Mouse (Mus musculus): ENCODE measurements at regions not wholly inside any gene's neighbourhood (a gene's known extent, or its start where the extent isn't known, plus 50 kb on each side); places are given as distances from the start of the nearest gene placed in this dataset.

DNA sequence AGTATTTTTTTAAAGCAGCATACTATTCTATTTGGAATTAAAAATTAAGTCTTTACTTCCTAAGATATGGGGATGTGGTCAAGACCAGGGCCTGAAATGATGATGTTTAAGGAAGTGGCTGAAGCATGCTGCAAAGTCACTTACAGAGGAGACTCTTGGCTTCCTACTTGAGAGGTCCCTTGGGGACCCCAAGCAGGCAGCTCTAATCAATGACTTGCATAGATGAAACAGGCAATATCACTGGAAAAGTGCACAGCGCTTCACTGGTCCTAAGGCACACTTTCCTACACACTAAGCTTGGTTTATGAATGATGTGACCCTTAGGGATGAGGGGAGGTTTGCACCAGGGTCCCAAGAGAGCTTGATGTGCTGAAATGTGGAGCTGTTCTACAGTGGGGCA, 99.2 kb upstream of the Irs2 start:
- no peak for TF ChIP-seq CTCF (IDR thresholded peaks at IDR 0.05; ENCODE audit: low read depth)
- Histone ChIP-seq H3K4me2 (ENCODE audit: low read length) (no peak overlapping the region), H3K4me1 (replicated peaks; ENCODE audit: insufficient read depth, low read length) (no peaks in the 10 kb centered on the region), H3K9me3 (replicated peaks; ENCODE audit: low read length) (no peaks in the 10 kb centered on the region), H3K36me3 (ENCODE audit: insufficient read depth, low read length) (no peaks in the 10 kb centered on the region), H3K9ac (ENCODE audit: low read depth, low read length) (no peak overlapping the region), H3K27ac (no peak overlapping the region), H3K4me3 (replicated peaks; ENCODE audit: low read depth, low read length) (no peak overlapping the region), H3K27me3 (ENCODE audit: insufficient read depth, low read length) (no peaks in the 10 kb centered on the region)
- ATAC-seq (replicated peaks; ENCODE audit: low FRiP score, low read depth) (no peak), DNase-seq (ENCODE audit: low spot score) (no peak)
- 90% methylated on average over 1 of the region's 1 CpGs for WGBS

DNA sequence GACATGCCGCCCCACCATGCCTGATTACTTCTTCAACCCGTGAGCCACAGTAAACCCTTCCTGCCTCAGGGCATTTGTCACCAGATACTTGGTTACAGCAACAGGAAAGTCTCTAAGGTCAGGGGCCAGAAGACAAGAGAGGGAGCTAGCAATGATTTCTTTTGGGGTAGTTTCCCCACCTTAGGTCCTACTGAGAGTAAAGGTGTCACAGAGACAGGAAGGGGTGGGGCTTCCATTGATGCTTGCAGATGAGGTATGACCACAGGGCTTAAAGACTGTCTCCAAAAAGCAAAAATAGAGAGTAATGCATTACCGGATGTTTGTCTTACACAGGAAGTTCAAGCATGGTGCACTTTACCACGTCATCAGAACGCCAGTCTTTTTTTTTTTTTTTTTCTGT, 98.8 kb upstream of the Irs2 start:
- WGBS, result 72% methylated on average over 5 of the region's 5 CpGs
- Histone ChIP-seq H3K4me2 (ENCODE audit: low read length) (no peak overlapping the region), H3K9me3 (replicated peaks; ENCODE audit: low read length) (no peaks in the 10 kb centered on the region), H3K36me3 (ENCODE audit: insufficient read depth, low read length) (no peaks in the 10 kb centered on the region), H3K4me3 (replicated peaks; ENCODE audit: low read depth, low read length) (no peak overlapping the region), H3K27ac (no peak overlapping the region), H3K9ac (ENCODE audit: low read depth, low read length) (no peak overlapping the region), H3K27me3 (ENCODE audit: insufficient read depth, low read length) (no peaks in the 10 kb centered on the region), H3K4me1 (replicated peaks; ENCODE audit: insufficient read depth, low read length) (no peaks in the 10 kb centered on the region)
- no peak for TF ChIP-seq CTCF (IDR thresholded peaks at IDR 0.05; ENCODE audit: low read depth)
- DNase-seq (ENCODE audit: low spot score) (no peak), ATAC-seq (replicated peaks; ENCODE audit: low FRiP score, low read depth) (no peak)

DNA sequence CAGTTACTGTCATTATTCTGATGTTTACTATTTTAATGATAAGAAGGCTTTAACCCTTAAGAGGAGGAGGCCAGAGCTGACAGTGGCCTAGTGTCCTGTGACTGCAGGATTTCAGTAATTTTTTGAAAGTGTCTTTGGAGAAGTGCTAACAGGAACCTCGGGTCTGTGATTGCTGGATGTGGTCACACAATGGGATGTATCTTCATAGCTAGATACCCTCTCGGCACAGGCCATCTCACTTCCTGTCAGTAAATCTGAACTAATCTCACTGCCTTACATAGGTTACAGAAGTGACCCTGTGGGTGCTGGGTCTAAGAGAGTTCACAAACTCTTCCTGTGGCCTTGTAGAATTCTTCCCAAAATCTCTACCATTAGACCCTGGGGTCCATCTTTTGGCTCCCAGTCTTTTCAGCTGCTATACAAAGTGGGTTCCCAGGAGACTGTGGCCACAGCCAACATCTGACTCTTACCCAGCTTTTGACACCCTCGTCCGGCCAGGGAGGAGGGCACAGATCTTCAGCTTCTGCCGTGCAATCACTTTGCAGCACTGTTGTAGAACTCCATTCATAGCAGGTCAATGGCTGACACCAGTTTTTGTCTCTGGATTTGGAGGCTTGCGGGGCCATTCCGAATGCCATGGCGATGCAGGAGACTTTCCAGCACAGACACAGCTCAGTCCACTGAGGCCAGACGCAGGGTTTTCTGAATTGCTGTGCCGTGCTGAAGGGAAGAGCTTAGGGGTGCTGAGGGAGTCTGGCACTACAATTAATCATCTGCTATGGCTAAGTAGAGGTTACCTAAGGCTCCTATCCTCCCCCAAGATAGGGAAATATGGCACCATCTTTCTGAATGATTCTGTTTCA, 95.7 kb upstream of the Irs2 start:
- H3K27ac ChIP-seq, result no peak overlapping the region
- no peaks in the 10 kb centered on the region for H3K27me3 ChIP-seq (ENCODE audit: insufficient read depth, low read length)
- H3K4me1 ChIP-seq (replicated peaks; ENCODE audit: insufficient read depth, low read length), result no peaks in the 10 kb centered on the region
- 85% methylated on average over 10 of the region's 10 CpGs for WGBS
- no peaks in the 10 kb centered on the region for H3K36me3 ChIP-seq (ENCODE audit: insufficient read depth, low read length)
- no peak overlapping the region for H3K4me3 ChIP-seq (replicated peaks; ENCODE audit: low read depth, low read length)
- TF ChIP-seq CTCF (IDR thresholded peaks at IDR 0.05; ENCODE audit: low read depth), result no peak
- no peak overlapping the region for H3K4me2 ChIP-seq (ENCODE audit: low read length)
- DNase-seq (ENCODE audit: low spot score), result no peak
- ATAC-seq (replicated peaks; ENCODE audit: low FRiP score, low read depth), result no peak
- H3K9ac ChIP-seq (ENCODE audit: low read depth, low read length), result no peak overlapping the region
- H3K9me3 ChIP-seq (replicated peaks; ENCODE audit: low read length), result no peaks in the 10 kb centered on the region

DNA sequence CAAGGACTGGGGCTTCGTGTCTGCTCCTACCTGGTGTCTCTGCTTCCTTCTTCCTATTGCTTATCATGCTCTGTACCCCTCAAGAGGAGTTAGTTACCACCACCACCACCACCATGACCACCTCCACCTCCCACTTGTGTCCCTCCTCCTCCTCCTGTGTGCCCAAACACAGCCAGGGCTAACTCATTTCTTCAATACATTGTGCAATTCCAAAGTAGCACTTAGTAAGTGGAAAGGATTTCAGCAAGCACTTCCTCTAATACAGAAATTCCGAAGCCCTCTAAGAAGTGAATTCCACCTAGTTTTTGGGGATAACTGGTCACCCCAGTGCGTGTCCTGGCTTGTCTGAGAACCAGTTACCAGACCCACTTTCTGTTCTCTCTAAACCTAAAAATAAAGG, 92.1 kb upstream of the Irs2 start:
- Histone ChIP-seq H3K4me3 (replicated peaks; ENCODE audit: low read depth, low read length) (no peak overlapping the region), H3K9ac (ENCODE audit: low read depth, low read length) (no peak overlapping the region), H3K4me2 (ENCODE audit: low read length) (no peak overlapping the region), H3K9me3 (replicated peaks; ENCODE audit: low read length) (no peaks in the 10 kb centered on the region), H3K27me3 (ENCODE audit: insufficient read depth, low read length) (no peaks in the 10 kb centered on the region), H3K4me1 (replicated peaks; ENCODE audit: insufficient read depth, low read length) (peaks cover 7% of the 10 kb centered on the region; the same call in 1 of the 2 replicates), H3K36me3 (ENCODE audit: insufficient read depth, low read length) (no peaks in the 10 kb centered on the region), H3K27ac (no peak overlapping the region)
- DNase-seq (ENCODE audit: low spot score), result no peak
- TF ChIP-seq CTCF (IDR thresholded peaks at IDR 0.05; ENCODE audit: low read depth), result no peak
- 89% methylated on average over 3 of the region's 3 CpGs for WGBS
- no peak for ATAC-seq (replicated peaks; ENCODE audit: low FRiP score, low read depth)

DNA sequence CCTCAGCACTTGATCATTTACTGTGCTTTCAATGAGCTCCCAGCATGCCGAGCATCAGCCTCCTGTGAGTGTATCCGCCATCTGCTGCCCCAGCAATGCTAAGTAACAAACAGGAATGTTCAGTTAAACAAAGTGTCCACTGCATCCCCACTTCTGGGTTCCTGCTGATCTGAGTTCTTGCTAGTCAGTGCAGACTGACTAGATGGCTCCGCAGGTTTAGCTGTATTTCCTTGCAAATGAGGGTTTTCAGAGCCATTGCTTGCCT, 91.3 kb upstream of the Irs2 start:
- no peaks in the 10 kb centered on the region for H3K36me3 ChIP-seq (ENCODE audit: insufficient read depth, low read length)
- no peaks in the 10 kb centered on the region for H3K9me3 ChIP-seq (replicated peaks; ENCODE audit: low read length)
- 77% methylated on average over 3 of the region's 3 CpGs for WGBS
- no peak overlapping the region for H3K4me3 ChIP-seq (replicated peaks; ENCODE audit: low read depth, low read length)
- no peak overlapping the region for H3K4me2 ChIP-seq (ENCODE audit: low read length)
- H3K9ac ChIP-seq (ENCODE audit: low read depth, low read length), result no peak overlapping the region
- H3K27ac ChIP-seq, result no peak overlapping the region
- TF ChIP-seq CTCF (IDR thresholded peaks at IDR 0.05; ENCODE audit: low read depth), result no peak
- ATAC-seq (replicated peaks; ENCODE audit: low FRiP score, low read depth) (no peak), DNase-seq (ENCODE audit: low spot score) (no peak)
- H3K27me3 ChIP-seq (ENCODE audit: insufficient read depth, low read length), result no peaks in the 10 kb centered on the region
- H3K4me1 ChIP-seq (replicated peaks; ENCODE audit: insufficient read depth, low read length), result peaks cover 7% of the 10 kb centered on the region; the same call in 1 of the 2 replicates

DNA sequence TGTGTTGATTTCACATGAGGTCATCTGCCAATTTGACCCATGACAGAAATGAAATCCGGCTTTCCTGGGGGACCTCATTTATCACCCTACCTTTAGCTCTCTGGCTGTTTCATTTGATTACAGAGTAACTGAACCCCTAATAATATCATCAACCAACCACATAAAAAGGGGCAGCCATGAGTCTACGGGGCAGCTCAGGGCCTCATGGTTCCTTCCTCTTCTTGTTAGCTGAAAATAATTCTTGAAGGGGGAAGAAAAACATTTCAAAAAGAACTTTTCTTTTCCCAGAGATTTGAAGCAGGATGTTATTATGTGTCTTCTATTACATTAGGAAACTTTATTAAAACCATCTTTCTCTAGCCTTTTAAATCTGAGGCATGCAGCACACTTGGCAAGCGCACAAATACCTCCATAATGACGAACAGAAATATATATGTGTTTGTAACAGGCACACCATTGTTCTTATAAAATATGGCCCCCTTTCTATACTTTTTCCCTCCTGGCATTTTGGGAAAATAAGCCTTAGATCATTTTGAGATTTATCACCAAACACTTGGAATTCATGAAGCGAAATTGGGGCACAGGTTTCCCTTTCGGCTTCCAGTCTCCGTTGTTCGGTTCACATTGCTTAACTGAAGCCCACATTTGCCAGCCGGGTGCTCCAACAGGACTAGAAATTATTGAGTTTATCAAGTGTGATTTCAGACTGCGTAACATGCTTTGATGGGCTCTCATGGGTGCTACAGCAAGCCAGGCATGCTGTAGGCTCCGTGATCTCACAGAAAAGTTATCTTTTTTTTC, 90.7 kb upstream of the Irs2 start:
- 61% methylated on average over 11 of the region's 11 CpGs for WGBS
- Histone ChIP-seq H3K9me3 (replicated peaks; ENCODE audit: low read length) (no peaks in the 10 kb centered on the region), H3K4me3 (replicated peaks; ENCODE audit: low read depth, low read length) (no peak overlapping the region), H3K27me3 (ENCODE audit: insufficient read depth, low read length) (0 out of 2 replicates have a peak, but pooled peaks cover 2% of the 10 kb centered on the region), H3K9ac (ENCODE audit: low read depth, low read length) (no peak overlapping the region), H3K4me1 (replicated peaks; ENCODE audit: insufficient read depth, low read length) (peaks cover 7% of the 10 kb centered on the region; the same call in 1 of the 2 replicates), H3K27ac (no peak overlapping the region), H3K4me2 (ENCODE audit: low read length) (no peak overlapping the region), H3K36me3 (ENCODE audit: insufficient read depth, low read length) (no peaks in the 10 kb centered on the region)
- no peak for DNase-seq (ENCODE audit: low spot score)
- no peak for ATAC-seq (replicated peaks; ENCODE audit: low FRiP score, low read depth)
- no peak for TF ChIP-seq CTCF (IDR thresholded peaks at IDR 0.05; ENCODE audit: low read depth)
